Mouse (Mus musculus) ovary, postnatal 14 days (tissue): ENCODE measurements around the gene Zfp52.
A peak's percentile ranks its signal among the peaks of the same experiment; 100 is the strongest.

Source experiments
- DNase-seq: peaks from one replicate; pipeline ENCODE4 v3.0.0; 2022; ENCODE audit warnings: low spot score

Gene Zfp52

GRCm38 (mm10) chr17:21535096-21536001 is at the start of gene Zfp52:
Zfp52 (plus strand) TSS chr17:21535539.
- peak; percentile 48 for DNase-seq

- peak; percentile 74 for DNase-seq
Measured at GRCm38 (mm10) chr17:21488760-21489499, 46.4 kb upstream of the Zfp52 start, which contains the start of gene Zfp53. Zfp53 (plus strand) TSS chr17:21488998.

GRCm38 (mm10) chr17:21489500-21490001 is 45.8 kb upstream of the Zfp52 start:
- DNase-seq, result no peak

GRCm38 (mm10) chr17:21501365-21501764 is 34.0 kb upstream of the Zfp52 start:
- no peak for DNase-seq

- DNase-seq, result no peak
Measured at GRCm38 (mm10) chr17:21504524-21504923, 30.8 kb upstream of the Zfp52 start.

- no peak for DNase-seq
Measured at GRCm38 (mm10) chr17:21506258-21506657, 29.1 kb upstream of the Zfp52 start.

- DNase-seq, result no peak
Measured at GRCm38 (mm10) chr17:21509756-21510155, 25.6 kb upstream of the Zfp52 start.

- peak; percentile 61 for DNase-seq
Measured at GRCm38 (mm10) chr17:21515403-21516105, 19.8 kb upstream of the Zfp52 start.

GRCm38 (mm10) chr17:21516201-21517129 is 18.9 kb upstream of the Zfp52 start:
- DNase-seq, result peak; percentile 47

- no peak for DNase-seq
Measured at GRCm38 (mm10) chr17:21517130-21517671, 18.1 kb upstream of the Zfp52 start.

- no peak for DNase-seq
Measured at GRCm38 (mm10) chr17:21526270-21526669, 9.1 kb upstream of the Zfp52 start.

GRCm38 (mm10) chr17:21530645-21531330 is 4.6 kb upstream of the Zfp52 start:
- DNase-seq, result no peak

GRCm38 (mm10) chr17:21531621-21532020 is 3.7 kb upstream of the Zfp52 start:
- no peak for DNase-seq

- peak; percentile 70 for DNase-seq
Measured at GRCm38 (mm10) chr17:21532101-21532951, 3.0 kb upstream of the Zfp52 start.

GRCm38 (mm10) chr17:21533961-21534360 is 1.4 kb upstream of the Zfp52 start:
- no peak for DNase-seq

- peak; percentile 50 for DNase-seq
Measured at GRCm38 (mm10) chr17:21534460-21535095, 761 bp upstream of the Zfp52 start.

GRCm38 (mm10) chr17:21536096-21536495 is 757 bp downstream of the Zfp52 start:
- no peak for DNase-seq

GRCm38 (mm10) chr17:21536676-21537075 is 1.3 kb downstream of the Zfp52 start:
- DNase-seq, result no peak

- DNase-seq, result no peak
Measured at GRCm38 (mm10) chr17:21557831-21558230, 22.5 kb downstream of the Zfp52 start.
